Mouse (Mus musculus): ENCODE data around the gene Cgnl1. TPM values are rescaled to one million over a fixed set of nuclear protein-coding genes. Genes with fewer than 3 reads are reported as not detected.

Gene Cgnl1
- polyA plus RNA-seq, 1 experiment: 10.4 TPM

DNA sequence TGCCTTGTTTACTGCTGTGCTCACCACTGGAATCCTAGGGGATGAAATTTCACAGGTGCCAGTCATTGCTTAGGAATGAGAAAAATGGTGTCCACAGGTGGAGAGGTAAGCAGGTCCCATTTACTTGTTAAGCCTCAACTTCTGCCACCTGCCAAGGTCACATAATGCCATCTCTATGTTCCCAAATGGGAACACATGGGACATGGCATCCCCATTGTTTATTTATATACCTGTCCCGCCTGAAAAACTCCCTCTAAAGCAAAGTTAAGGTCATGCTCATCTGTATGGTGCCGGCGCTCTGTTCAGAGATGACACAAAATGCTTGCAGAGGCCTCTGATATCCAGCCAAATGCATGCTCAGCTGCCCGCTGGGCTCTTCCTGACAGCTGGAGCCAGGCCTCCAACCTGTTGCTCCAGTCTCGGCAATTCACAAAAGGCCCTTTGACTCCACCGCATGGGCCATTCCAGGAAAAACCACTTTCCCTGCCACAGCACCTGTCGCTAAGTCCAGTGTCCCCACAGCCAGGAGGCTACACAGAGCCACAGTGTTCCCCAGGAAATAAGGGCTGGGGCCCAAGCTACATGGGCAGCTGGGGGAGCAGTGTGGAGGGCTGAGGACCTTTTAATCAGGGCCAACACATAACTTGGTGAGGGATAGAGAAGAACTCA is 192.4 kb downstream of the Cgnl1 start:
- DNase-seq (ENCODE audit: low spot score): no peak

Other genes with a start within 250 kb of the Cgnl1 start
- 53.1 and 66.1 TPM in 2 replicates for gene Myzap, start 179.2 kb downstream of the Cgnl1 start, polyA plus RNA-seq (2012; rRNA removed)

Measured in urinary bladder, adult 2 months (tissue).